Mouse (Mus musculus) intestine, embryonic 14.5 days (tissue): ENCODE measurements around the gene Qrich1. TPM values are rescaled to one million over a fixed set of nuclear protein-coding genes. Genes with fewer than 3 reads are reported as not detected.

Source experiments
- ATAC-seq: fragments of 200-750 bp; cut with Nextera tagmentation; replicated peaks from 2 replicates; pipeline ENCODE4 v1.8.0; 2017; ENCODE audit warnings: low read depth, moderate number of reproducible peaks, moderate TSS enrichment, moderate library complexity; ENCODE audit not compliant: low FRiP score, low TSS enrichment
- DNase-seq: peaks from one replicate; pipeline ENCODE4 v3.0.0-alpha.2; 2018; ENCODE audit warnings: low spot score
- H3K27ac ChIP-seq: fragments of 300-500 bp; sonication (generic); 2 replicates; pipeline ENCODE4 v1.5.1; 2014; ENCODE audit warnings: low read depth, mild to moderate bottlenecking, control low read depth
- H3K27me3 ChIP-seq: fragments of 300-500 bp; sonication (generic); replicated peaks from 2 replicates; pipeline ENCODE4 v1.6.1; 2014; ENCODE audit warnings: low read length, control low read depth; ENCODE audit not compliant: control insufficient read depth, insufficient read depth
- H3K36me3 ChIP-seq: fragments of 300-500 bp; sonication (generic); 2 replicates; pipeline ENCODE4 v1.6.1; 2014; ENCODE audit warnings: low read length, control low read depth; ENCODE audit not compliant: control insufficient read depth, insufficient read depth
- H3K4me1 ChIP-seq: fragments of 300-500 bp; sonication (generic); replicated peaks from 2 replicates; pipeline ENCODE4 v1.6.1; 2014; ENCODE audit warnings: low read length, control low read depth, mixed read lengths; ENCODE audit not compliant: control insufficient read depth, insufficient read depth
- H3K4me2 ChIP-seq: fragments of 300-500 bp; sonication (generic); 2 replicates; pipeline ENCODE4 v1.6.1; 2014; ENCODE audit warnings: low read length
- H3K4me3 ChIP-seq: fragments of 300-500 bp; sonication (generic); 2 replicates; pipeline ENCODE4 v1.5.1; 2014; ENCODE audit warnings: low read depth, low read length, control low read depth, mixed read lengths
- H3K9ac ChIP-seq: fragments of 300-500 bp; sonication (generic); 2 replicates; pipeline ENCODE4 v1.6.1; 2014; ENCODE audit warnings: mild to moderate bottlenecking, low read length
- H3K9me3 ChIP-seq: fragments of 300-500 bp; sonication (generic); 2 replicates; pipeline ENCODE4 v1.6.1; 2016; ENCODE audit warnings: low read length, control low read depth; ENCODE audit not compliant: control insufficient read depth
- WGBS: fragments of 180-500 bp; shearing (Covaris S2); extraction: QIAGEN DNeasy Blood & Tissue Kit; methylation state at CpG from one replicate; pipeline ENCODE4 v1.1.7; 2014; 5-methylcytosine and 5-hydroxymethylcytosine counted together
- polyA plus RNA-seq: library from polyadenylated mRNA; unstranded; fragments of >200 nt; fragmentation: Nextera tagmentation; extraction: Ambion mirVana; gene quantifications from 2 replicates; pipeline ENCODE4 v1.2.1, GENCODE M21; 2014

Qrich1 gene
- polyA plus RNA-seq, 1 experiment from 2014 or later: 122 TPM

DNA sequence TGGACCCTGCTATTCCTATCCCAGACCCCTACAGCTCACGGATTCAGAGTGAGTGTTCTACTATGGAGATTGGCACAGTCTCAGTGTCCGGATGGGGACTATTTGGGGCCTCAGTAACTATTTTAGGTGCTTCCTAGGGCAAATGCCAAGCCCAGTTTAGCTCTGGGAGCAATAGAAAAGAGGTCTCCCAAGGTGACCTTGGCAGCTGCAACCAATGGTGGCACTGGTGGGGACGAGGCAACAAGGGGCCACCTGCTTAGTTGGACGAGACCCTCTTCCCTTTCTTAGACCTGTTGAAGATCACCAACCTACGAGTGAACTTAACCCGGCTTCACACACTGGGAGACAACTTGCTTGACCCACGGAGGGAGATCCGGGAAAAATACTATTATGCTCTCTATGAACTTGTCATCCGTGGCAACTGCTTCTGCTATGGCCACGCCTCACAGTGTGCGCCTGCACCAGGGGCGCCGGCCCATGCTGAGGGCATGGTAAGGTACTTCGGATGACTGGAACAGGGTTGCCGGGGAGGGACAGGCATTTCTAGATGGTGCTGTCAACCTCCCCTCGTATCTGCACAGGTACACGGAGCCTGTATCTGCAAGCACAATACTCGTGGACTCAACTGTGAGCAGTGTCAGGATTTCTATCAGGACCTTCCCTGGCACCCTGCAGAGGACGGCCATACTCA is 34.9 kb upstream of the Qrich1 start:
- no peak overlapping the region for H3K4me2 ChIP-seq
- 92% methylated on average over 19 of the region's 19 CpGs for WGBS
- no peak for DNase-seq
- no peak overlapping the region for H3K4me3 ChIP-seq
- peaks cover 50% of the 10 kb centered on the region for H3K36me3 ChIP-seq
- peaks cover 17% of the 10 kb centered on the region for H3K4me1 ChIP-seq
- no peaks in the 10 kb centered on the region for H3K9me3 ChIP-seq
- no peak for ATAC-seq
- H3K27ac ChIP-seq: no peak overlapping the region
- H3K27me3 ChIP-seq: no peaks in the 10 kb centered on the region
- no peak overlapping the region for H3K9ac ChIP-seq

DNA sequence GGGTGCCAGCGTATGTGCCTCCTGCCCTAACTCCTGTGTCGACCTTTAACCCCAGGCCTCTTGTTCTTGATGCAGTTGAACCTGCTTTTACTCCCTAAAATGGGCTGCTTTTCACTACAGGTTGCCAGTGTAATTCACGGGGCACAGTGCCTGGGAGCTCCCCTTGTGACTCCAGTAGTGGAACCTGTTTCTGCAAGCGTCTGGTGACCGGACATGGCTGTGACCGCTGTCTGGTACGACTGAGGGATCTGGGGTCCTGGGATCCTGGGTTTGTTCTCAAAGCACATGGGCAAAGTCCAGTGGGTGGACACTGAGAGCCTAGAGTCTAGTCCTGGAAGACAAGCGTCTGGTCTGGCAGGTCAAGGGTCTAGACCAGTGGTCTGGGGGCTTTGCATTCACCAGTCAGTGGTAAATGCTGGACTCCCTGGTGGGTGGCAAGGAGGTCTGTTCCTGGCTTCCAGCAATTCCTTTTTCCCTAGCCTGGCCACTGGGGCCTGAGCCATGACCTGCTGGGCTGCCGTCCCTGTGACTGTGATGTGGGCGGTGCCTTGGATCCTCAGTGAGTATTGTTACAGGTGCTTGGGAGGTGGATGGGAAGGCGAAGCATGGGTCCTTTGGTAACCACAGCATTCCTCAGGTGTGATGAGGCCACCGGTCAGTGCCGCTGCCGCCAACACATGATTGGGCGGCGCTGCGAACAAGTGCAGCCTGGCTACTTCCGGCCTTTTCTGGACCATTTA is 33.4 kb upstream of the Qrich1 start:
- Histone ChIP-seq H3K27ac (no peak overlapping the region), H3K9ac (no peak overlapping the region), H3K4me3 (no peak overlapping the region), H3K9me3 (no peaks in the 10 kb centered on the region), H3K4me1 (peaks cover 17% of the 10 kb centered on the region), H3K27me3 (no peaks in the 10 kb centered on the region), H3K36me3 (peaks cover 66% of the 10 kb centered on the region), H3K4me2 (no peak overlapping the region)
- no peak for ATAC-seq
- no peak for DNase-seq
- WGBS: 92% methylated on average over 18 of the region's 18 CpGs

- WGBS: 95% methylated on average over 15 of the region's 15 CpGs
- ATAC-seq: no peak
- no peak overlapping the region for H3K27ac ChIP-seq
Measured at GRCm38 (mm10) chr9:108484021-108484420, 32.6 kb upstream of the Qrich1 start.

GRCm38 (mm10) chr9:108485301-108485875 is 31.2 kb upstream of the Qrich1 start:
- Histone ChIP-seq H3K4me2 (no peak overlapping the region), H3K36me3 (peaks cover 84% of the 10 kb centered on the region), H3K27me3 (no peaks in the 10 kb centered on the region), H3K27ac (no peak overlapping the region), H3K9me3 (no peaks in the 10 kb centered on the region), H3K4me1 (peaks cover 10% of the 10 kb centered on the region), H3K4me3 (no peak overlapping the region), H3K9ac (no peak overlapping the region)
- no peak for ATAC-seq
- DNase-seq: no peak
- WGBS: 94% methylated on average over 19 of the region's 19 CpGs

More at GRCm38 (mm10) chr9:108484021-108484420, 32.6 kb upstream of the Qrich1 start:
- Histone ChIP-seq H3K4me3 (no peak overlapping the region), H3K9ac (no peak overlapping the region), H3K4me1 (peaks cover 16% of the 10 kb centered on the region), H3K27me3 (no peaks in the 10 kb centered on the region), H3K36me3 (peaks cover 74% of the 10 kb centered on the region), H3K4me2 (no peak overlapping the region), H3K9me3 (no peaks in the 10 kb centered on the region)
- DNase-seq: no peak

- DNase-seq (no peak), ATAC-seq (no peak)
- H3K9me3 ChIP-seq: no peaks in the 10 kb centered on the region
- peaks cover 78% of the 10 kb centered on the region for H3K36me3 ChIP-seq
- no peak overlapping the region for H3K9ac ChIP-seq
- no peak overlapping the region for H3K4me2 ChIP-seq
- 92% methylated on average over 8 of the region's 8 CpGs for WGBS
- H3K4me1 ChIP-seq: peaks cover 9% of the 10 kb centered on the region
- H3K27ac ChIP-seq: no peak overlapping the region
- H3K4me3 ChIP-seq: no peak overlapping the region
- no peaks in the 10 kb centered on the region for H3K27me3 ChIP-seq
Measured at GRCm38 (mm10) chr9:108486973-108487530, 29.6 kb upstream of the Qrich1 start.

DNA sequence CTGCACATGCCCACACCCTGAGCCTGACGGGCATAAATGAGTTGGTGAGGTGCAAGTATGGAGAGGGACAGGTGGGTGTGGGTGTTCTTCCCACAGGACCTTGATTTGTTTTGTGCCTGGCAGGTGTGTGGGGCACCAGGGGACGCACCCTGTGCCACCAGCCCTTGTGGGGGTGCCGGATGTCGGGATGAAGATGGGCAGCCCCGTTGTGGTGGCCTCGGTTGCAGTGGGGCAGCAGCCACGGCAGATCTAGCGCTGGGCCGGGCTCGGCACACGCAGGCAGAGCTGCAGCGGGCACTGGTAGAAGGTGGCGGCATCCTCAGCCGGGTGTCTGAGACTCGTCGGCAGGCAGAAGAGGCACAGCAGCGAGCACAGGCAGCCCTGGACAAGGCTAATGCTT is 28.2 kb upstream of the Qrich1 start:
- WGBS: 94% methylated on average over 17 of the region's 17 CpGs
- Histone ChIP-seq H3K4me2 (no peak overlapping the region), H3K9me3 (no peaks in the 10 kb centered on the region), H3K4me1 (peaks cover 9% of the 10 kb centered on the region), H3K4me3 (no peak overlapping the region), H3K36me3 (peaks cover 76% of the 10 kb centered on the region), H3K27me3 (no peaks in the 10 kb centered on the region), H3K27ac (no peak overlapping the region), H3K9ac (no peak overlapping the region)
- ATAC-seq (no peak), DNase-seq (no peak)

- 96% methylated on average over 20 of the region's 20 CpGs for WGBS
- H3K9me3 ChIP-seq: no peaks in the 10 kb centered on the region
- peaks cover 9% of the 10 kb centered on the region for H3K4me1 ChIP-seq
- no peaks in the 10 kb centered on the region for H3K27me3 ChIP-seq
- DNase-seq (no peak), ATAC-seq (no peak)
- H3K9ac ChIP-seq: no peak overlapping the region
- H3K4me2 ChIP-seq: no peak overlapping the region
- H3K27ac ChIP-seq: no peak overlapping the region
- H3K36me3 ChIP-seq: peaks cover 76% of the 10 kb centered on the region
- H3K4me3 ChIP-seq: no peak overlapping the region
Measured at GRCm38 (mm10) chr9:108489215-108489614, 27.4 kb upstream of the Qrich1 start.

DNA sequence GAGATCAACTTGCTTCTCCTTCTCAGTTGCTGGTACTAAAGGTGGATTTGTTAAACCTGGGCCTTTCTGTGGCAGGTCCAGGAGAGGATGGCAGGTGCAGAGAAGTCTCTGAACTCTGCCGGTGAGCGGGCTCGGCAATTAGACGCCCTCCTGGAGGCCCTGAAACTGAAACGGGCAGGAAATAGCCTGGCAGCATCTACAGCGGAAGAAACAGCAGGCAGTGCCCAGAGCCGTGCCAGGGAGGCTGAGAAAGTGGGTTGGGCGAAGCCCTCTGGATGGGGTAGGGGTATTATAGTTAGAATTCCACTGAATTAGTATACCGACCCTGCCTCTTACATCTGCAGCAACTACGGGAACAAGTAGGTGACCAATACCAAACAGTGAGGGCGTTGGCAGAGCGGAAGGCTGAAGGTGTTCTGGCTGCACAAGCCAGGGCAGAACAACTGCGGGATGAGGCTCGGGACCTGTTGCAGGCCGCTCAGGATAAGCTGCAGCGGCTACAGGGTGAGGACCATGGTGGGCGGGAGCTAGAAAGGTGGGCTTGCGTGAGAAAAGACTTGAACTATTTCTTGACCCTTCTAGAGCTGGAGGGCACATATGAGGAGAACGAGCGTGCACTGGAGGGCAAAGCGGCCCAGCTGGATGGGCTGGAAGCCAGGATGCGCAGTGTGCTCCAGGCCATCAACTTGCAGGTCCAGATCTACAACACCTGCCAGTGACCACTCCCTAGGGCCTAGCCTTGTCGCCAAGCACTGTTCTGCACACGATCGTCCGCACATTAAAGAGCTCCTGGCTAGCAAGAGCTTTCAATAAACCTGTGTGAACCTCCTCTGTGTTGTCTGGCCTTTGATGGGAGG is 26.7 kb upstream of the Qrich1 start:
- Histone ChIP-seq H3K9ac (peak overlapping the region; percentile 98; the same call in 1 of the 2 replicates), H3K27ac (peak overlapping the region; percentile 97), H3K36me3 (peaks cover 78% of the 10 kb centered on the region), H3K27me3 (no peaks in the 10 kb centered on the region), H3K4me2 (peak overlapping the region; percentile 93), H3K4me1 (peaks cover 9% of the 10 kb centered on the region), H3K4me3 (peak overlapping the region; percentile 91), H3K9me3 (no peaks in the 10 kb centered on the region)
- DNase-seq (no peak), ATAC-seq (no peak; the same call in none of the 2 replicates)
- 67% methylated on average over 26 of the region's 26 CpGs for WGBS
